Mouse (Mus musculus) limb, embryonic 15.5 days (tissue): Measurements from ENCODE around the gene Lrch4. TPM values are rescaled to one million over a fixed set of nuclear protein-coding genes. Genes with fewer than 3 reads are reported as not detected.
A peak's percentile ranks its signal among the peaks of the same experiment; 100 is the strongest.
"Not testable (repeated sequence)": the region's sequence is repeated elsewhere in the genome, so short reads cannot be mapped to it uniquely, and the experiment has no call there.

Experiments
- ATAC-seq: fragments of 200-750 bp; cut with Nextera tagmentation; 2 replicates; pipeline ENCODE4 v1.8.0; 2017; ENCODE audit warnings: low read depth, moderate TSS enrichment; ENCODE audit not compliant: insufficient number of reproducible peaks, low FRiP score, low TSS enrichment
- H3K27ac ChIP-seq: fragments of 300-500 bp; sonication (generic); 2 replicates; pipeline ENCODE4 v1.5.1; 2015; ENCODE audit warnings: moderate library complexity, mild to moderate bottlenecking, inconsistent platforms
- H3K27me3 ChIP-seq: fragments of 300-500 bp; sonication (generic); 2 replicates; pipeline ENCODE4 v1.6.1; 2015; ENCODE audit warnings: inconsistent platforms
- H3K36me3 ChIP-seq: fragments of 300-500 bp; sonication (generic); 2 replicates; pipeline ENCODE4 v1.6.1; 2015; ENCODE audit warnings: inconsistent platforms
- H3K4me1 ChIP-seq: fragments of 300-500 bp; sonication (generic); 2 replicates; pipeline ENCODE4 v1.6.1; 2015; ENCODE audit warnings: inconsistent platforms
- H3K4me2 ChIP-seq: fragments of 300-500 bp; sonication (generic); 2 replicates; pipeline ENCODE4 v1.6.1; 2015; ENCODE audit warnings: mild to moderate bottlenecking, inconsistent platforms
- H3K4me3 ChIP-seq: fragments of 300-500 bp; sonication (generic); 2 replicates; pipeline ENCODE4 v1.5.1; 2015; ENCODE audit warnings: mild to moderate bottlenecking, inconsistent platforms
- H3K9ac ChIP-seq: fragments of 300-500 bp; sonication (generic); 2 replicates; pipeline ENCODE4 v1.6.1; 2015; ENCODE audit warnings: inconsistent platforms
- H3K9me3 ChIP-seq: fragments of 300-500 bp; sonication (generic); 2 replicates; pipeline ENCODE4 v1.6.1; 2016; ENCODE audit warnings: inconsistent platforms
- WGBS: fragments of 180-500 bp; shearing (Covaris S2); methylation state at CpG from one replicate; pipeline ENCODE4 v1.1.7; 2015; 5-methylcytosine and 5-hydroxymethylcytosine counted together
- polyA plus RNA-seq: library from polyadenylated mRNA; unstranded; fragments of >200 nt; fragmentation: Nextera tagmentation; extraction: Ambion mirVana; gene quantifications from 2 replicates; pipeline ENCODE4 v1.2.1, GENCODE M21; 2015

Lrch4 gene
- polyA plus RNA-seq, 1 experiment from 2014 or later: 32.8 TPM

DNA sequence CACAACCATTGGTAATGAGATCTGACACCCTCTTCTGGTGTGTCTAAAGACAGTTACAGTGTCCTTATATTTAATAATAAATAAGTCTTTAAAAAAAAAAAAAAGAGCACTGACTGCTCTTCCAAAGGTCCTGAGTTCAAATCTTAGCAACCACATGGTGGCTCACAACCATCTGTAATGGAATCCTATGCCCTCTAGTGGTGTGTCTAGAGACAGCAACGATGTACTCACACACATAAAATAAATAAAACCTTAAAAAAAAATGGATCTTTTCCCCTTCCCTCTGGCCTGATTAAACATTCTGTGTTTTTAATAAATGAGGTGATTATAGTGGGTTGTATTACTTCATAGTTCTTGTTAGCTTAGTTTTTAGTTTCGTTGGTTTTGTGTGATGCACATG, 14.0 kb upstream of the Lrch4 start:
- WGBS: 89% methylated on average over 2 of the region's 2 CpGs
- H3K4me3 ChIP-seq, H3K9ac ChIP-seq, H3K27ac ChIP-seq, H3K4me2 ChIP-seq, H3K9me3 ChIP-seq, H3K36me3 ChIP-seq, H3K27me3 ChIP-seq, ATAC-seq: not testable (repeated sequence)
- peaks cover 38% of the 10 kb centered on the region for H3K4me1 ChIP-seq

DNA sequence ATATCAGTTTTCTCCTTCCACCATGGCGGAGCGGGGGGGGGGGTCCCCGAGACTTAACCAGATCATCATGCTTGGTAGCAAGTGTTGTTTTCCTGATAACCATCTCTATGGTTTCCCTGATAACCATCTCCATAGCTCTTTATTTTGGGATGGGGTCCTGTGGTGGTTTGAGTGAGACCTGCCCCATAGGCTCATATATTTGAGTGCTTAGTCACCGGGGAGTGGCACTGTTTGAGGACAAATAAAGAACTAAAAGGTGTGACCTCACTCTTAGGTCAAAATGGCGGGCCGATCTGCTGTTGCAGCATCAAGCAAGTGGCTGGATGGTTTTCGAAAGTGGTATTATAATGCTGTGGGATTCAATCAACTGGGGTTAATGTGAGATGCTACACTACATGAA, 13.6 kb upstream of the Lrch4 start:
- no peak overlapping the region for H3K4me3 ChIP-seq
- H3K9me3 ChIP-seq: no peaks in the 10 kb centered on the region
- H3K4me1 ChIP-seq: peaks cover 34% of the 10 kb centered on the region
- no peaks in the 10 kb centered on the region for H3K27me3 ChIP-seq
- no peak overlapping the region for H3K9ac ChIP-seq
- WGBS: 91% methylated on average over 7 of the region's 7 CpGs
- no peak overlapping the region for H3K4me2 ChIP-seq
- no peak overlapping the region for H3K27ac ChIP-seq
- ATAC-seq: no peak
- no peaks in the 10 kb centered on the region for H3K36me3 ChIP-seq

DNA sequence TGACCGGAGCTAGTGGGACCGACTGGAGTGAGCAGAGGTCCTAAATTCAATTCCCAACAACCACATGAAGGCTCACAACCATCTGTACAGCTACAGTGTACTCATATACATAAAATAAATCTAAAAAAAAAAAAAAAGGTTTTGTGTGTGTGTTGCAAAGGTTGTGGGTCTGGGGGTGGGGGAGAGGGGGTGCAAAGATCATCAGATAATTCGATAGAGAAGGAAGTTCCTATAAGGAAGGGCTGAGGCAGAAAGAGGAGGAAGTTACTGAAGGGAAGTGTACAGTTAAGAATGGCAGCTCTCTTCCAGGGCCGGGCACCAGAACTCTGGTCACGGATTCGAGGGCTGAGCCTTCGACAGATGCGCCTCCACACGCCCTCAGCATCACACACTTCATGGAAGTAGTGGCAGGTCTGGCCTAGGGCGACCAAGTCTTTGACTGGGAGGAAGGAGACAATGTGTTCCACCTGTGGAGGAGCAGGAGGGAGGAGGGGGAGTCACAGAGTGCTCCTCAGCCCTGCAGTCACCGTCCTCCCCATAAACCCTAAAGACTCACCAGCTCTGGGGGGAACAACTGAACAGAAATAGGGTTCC, 4.9 kb upstream of the Lrch4 start:
- Histone ChIP-seq H3K4me1 (peaks cover 10% of the 10 kb centered on the region), H3K36me3 (no peaks in the 10 kb centered on the region), H3K9ac (no peak overlapping the region), H3K4me2 (no peak overlapping the region), H3K9me3 (no peaks in the 10 kb centered on the region), H3K27me3 (no peaks in the 10 kb centered on the region), H3K27ac (no peak overlapping the region), H3K4me3 (no peak overlapping the region)
- WGBS: 82% methylated on average over 11 of the region's 11 CpGs
- ATAC-seq: no peak

DNA sequence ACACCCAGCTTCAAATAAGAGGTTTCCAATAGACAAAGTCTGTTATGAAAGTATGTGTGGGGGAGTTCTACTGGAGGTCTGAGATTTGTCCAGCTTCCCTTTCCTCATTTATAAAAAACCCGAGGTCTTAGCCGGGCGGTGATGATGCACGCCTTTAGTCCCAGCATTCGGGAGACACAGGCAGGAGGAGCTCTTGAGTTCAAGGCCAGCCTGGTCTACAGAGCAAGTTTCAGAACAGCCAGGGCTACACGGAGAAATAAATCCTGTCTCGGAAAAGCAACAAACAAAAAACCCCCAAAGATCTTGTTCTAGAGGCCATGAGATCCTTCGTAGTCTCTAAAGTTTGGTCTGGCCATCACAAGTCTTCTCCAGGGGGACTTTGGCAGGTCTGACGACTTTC, 930 bp upstream of the Lrch4 start:
- under 1% methylated on average over 9 of the region's 9 CpGs for WGBS
- no peak for ATAC-seq
- Histone ChIP-seq H3K9me3 (no peaks in the 10 kb centered on the region), H3K27me3 (no peaks in the 10 kb centered on the region), H3K9ac (peak overlapping the region; percentile 35), H3K36me3 (no peaks in the 10 kb centered on the region; the same call in 1 of the 2 replicates), H3K4me1 (peaks cover 44% of the 10 kb centered on the region), H3K4me2 (peak overlapping the region; percentile 52), H3K27ac (peak overlapping the region; percentile 84), H3K4me3 (peak overlapping the region; percentile 98)

DNA sequence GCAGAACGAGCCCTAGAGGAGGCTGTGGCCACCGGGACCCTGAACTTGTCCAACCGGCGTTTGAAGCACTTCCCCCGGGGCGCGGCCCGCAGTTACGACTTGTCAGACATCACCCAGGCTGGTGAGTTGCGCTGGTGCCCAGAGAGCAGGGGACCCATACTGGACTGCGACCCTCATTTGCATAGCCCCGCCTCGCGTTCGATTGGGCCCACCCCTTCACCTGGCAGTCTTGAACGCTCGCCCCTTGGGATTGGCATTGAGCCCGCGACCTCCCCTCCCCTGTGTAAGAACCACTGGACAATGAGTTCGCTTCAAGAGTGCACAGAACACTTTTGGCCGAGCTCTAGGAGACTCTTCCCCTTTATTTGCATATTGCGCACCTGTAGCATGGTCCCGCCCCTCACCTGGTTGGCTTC, 393 bp downstream of the Lrch4 start:
- peaks cover 10% of the 10 kb centered on the region for H3K36me3 ChIP-seq
- no peaks in the 10 kb centered on the region for H3K27me3 ChIP-seq
- peak overlapping the region; percentile 88 for H3K4me2 ChIP-seq
- peaks cover 49% of the 10 kb centered on the region for H3K4me1 ChIP-seq
- WGBS: 0% methylated on average over 23 of the region's 23 CpGs
- peak overlapping the region; percentile 79 for H3K9ac ChIP-seq
- H3K27ac ChIP-seq: peak overlapping the region; percentile 91
- no peak for ATAC-seq
- no peaks in the 10 kb centered on the region for H3K9me3 ChIP-seq
- peak overlapping the region; percentile 98 for H3K4me3 ChIP-seq

DNA sequence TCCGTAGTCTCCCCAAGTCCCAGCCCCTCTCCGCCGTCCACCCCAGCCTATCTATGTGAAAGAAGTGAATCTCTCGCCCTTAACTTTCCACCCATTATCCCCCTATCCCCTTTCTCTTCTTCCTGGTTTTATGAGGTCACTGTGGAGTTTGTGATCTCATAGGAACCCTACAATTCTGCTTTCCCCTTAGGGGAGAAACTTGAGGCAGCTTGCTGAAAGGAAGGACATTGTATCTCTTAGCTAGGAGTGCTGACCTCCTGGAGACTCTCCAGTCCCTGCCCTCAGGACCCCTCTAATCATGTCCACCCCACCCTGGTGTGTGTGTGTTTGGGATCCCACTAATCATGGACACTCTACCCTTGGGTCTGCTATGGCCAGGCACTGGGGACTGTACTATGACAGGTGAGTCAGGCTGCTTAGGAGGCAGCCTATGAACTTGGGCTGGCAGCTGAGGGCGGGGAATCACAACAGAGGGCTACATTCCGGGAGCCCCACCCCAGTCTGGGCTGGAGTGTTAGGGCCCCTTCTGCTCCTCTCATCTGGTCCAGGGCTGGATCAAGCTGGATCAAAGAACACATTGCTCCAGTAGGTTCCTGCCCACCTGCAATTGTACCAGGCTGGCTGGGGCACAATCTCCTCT, 1.1 kb downstream of the Lrch4 start:
- Histone ChIP-seq H3K27ac (peak overlapping the region; percentile 91), H3K4me2 (peak overlapping the region; percentile 88), H3K36me3 (peaks cover 11% of the 10 kb centered on the region), H3K4me3 (peak overlapping the region; percentile 98), H3K9ac (peak overlapping the region; percentile 79; the same call in 1 of the 2 replicates), H3K4me1 (peaks cover 44% of the 10 kb centered on the region), H3K9me3 (no peaks in the 10 kb centered on the region), H3K27me3 (no peaks in the 10 kb centered on the region)
- WGBS: 14% methylated on average over 6 of the region's 6 CpGs
- no peak for ATAC-seq

DNA sequence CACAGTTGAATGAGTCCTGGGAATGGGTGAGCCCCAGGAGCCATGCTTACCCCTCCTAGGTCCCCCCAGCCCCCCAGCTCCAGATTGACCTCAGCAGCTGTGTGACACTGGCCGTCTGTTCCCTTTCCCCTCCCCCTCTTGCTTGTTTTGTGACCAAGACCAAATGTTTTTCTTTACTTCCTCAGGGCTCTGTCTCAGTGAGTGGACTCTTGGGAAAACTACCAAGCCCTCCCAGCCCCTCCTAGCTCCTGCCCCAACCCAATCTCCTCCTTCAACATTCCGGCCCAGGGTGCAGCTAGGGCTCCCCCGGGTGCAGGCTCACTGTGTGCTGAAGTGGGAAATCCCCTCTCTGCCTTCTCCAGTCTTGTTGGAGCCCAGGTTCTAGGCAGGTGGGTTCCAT, 1.7 kb downstream of the Lrch4 start:
- H3K36me3 ChIP-seq: peaks cover 16% of the 10 kb centered on the region
- peak overlapping the region; percentile 98 for H3K4me3 ChIP-seq
- ATAC-seq: no peak
- H3K9me3 ChIP-seq: no peaks in the 10 kb centered on the region
- H3K4me2 ChIP-seq: peak overlapping the region; percentile 88
- no peaks in the 10 kb centered on the region for H3K27me3 ChIP-seq
- 0 out of 2 replicates have a peak overlapping the region, but pooled peaks have one; percentile 79 for H3K9ac ChIP-seq
- 17% methylated on average over 3 of the region's 3 CpGs for WGBS
- peaks cover 44% of the 10 kb centered on the region for H3K4me1 ChIP-seq
- peak overlapping the region; percentile 91 for H3K27ac ChIP-seq

DNA sequence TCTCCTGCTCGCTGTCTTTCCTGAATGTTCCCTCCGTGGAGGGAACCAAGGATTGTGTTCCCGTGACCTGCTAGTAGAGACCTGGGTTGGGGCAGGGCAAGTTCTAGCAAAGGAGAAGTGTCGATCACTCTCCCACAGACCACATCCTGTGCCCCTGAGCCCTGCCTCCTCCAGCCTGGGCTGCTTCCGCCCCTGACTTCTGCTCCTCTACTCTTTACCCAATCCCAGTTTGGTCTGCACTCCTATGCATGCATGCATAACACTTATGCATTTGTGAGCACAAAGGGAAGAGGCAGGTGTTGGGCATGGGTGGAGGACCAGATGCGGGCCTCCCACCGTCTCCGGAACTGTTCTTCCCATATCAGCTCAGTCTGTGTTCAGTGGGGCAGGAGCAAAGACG, 2.2 kb downstream of the Lrch4 start:
- peak overlapping the region; percentile 88; the same call in 1 of the 2 replicates for H3K4me2 ChIP-seq
- H3K27me3 ChIP-seq: no peaks in the 10 kb centered on the region
- WGBS: 61% methylated on average over 9 of the region's 9 CpGs
- H3K27ac ChIP-seq: peak overlapping the region; percentile 91
- peaks cover 21% of the 10 kb centered on the region for H3K36me3 ChIP-seq
- no peak overlapping the region; the same call in 1 of the 2 replicates for H3K4me3 ChIP-seq
- H3K9me3 ChIP-seq: no peaks in the 10 kb centered on the region
- H3K9ac ChIP-seq: no peak overlapping the region
- ATAC-seq: no peak
- H3K4me1 ChIP-seq: peaks cover 44% of the 10 kb centered on the region

DNA sequence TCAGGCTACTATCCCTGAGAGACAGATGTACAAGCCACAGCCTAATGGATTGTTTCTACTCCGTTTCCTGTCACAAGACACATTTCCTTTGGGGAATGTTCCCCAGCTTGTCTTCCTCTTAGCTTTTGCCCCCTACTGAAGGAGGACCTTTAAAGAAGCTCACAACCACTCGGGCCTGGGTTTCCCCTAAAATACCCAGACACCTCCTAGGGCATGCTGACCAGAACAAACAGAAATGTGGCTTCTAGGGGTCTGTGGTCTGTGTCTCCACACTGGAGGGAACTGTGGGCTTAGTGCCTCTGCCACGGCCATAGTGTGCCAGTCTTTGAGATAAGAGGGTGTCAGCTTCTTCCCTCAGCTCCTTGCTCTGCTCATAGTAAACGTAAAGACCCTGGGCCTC, 2.7 kb downstream of the Lrch4 start:
- no peak overlapping the region; the same call in 1 of the 2 replicates for H3K4me3 ChIP-seq
- H3K9ac ChIP-seq: no peak overlapping the region
- peaks cover 25% of the 10 kb centered on the region for H3K36me3 ChIP-seq
- peaks cover 44% of the 10 kb centered on the region for H3K4me1 ChIP-seq
- H3K27ac ChIP-seq: peak overlapping the region; percentile 43; the same call in 1 of the 2 replicates
- H3K4me2 ChIP-seq: no peak overlapping the region
- 65% methylated on average over 4 of the region's 4 CpGs for WGBS
- no peaks in the 10 kb centered on the region for H3K9me3 ChIP-seq
- no peaks in the 10 kb centered on the region for H3K27me3 ChIP-seq
- no peak for ATAC-seq

DNA sequence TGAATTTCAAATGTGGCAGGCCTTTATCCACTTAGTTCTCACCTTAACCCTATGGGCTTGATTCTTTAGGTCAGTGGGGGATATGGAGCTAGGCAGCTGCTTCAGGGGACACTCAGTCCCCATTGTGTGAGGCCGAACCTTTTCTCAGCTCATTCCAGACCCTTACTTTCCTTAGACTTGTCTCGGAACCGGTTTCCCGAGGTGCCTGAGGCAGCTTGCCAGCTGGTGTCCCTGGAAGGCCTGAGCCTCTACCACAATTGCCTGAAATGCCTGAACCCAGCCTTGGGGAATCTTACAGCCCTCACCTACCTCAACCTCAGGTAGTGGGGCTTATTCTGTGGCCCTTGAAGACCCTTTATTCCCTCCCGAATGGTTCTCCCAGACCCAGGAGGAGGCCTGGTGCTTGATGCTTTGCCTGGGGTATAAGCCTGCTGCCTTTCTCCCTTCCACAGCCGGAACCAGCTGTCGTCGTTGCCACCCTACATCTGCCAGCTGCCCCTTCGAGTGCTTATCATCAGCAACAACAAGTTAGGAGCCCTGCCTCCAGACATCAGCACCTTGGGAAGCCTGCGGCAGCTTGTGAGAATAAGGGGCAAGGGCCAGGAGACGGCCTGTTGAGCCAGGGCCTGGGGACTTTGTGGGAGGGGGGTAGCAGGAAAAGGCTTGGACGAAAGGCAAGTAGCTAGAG, 4.6 kb downstream of the Lrch4 start:
- H3K4me1 ChIP-seq: peaks cover 38% of the 10 kb centered on the region
- H3K4me2 ChIP-seq: no peak overlapping the region
- H3K9ac ChIP-seq: no peak overlapping the region
- no peaks in the 10 kb centered on the region for H3K9me3 ChIP-seq
- 67% methylated on average over 12 of the region's 12 CpGs for WGBS
- ATAC-seq: no peak
- H3K27ac ChIP-seq: 0 out of 2 replicates have a peak overlapping the region, but pooled peaks have one; percentile 3
- no peaks in the 10 kb centered on the region for H3K27me3 ChIP-seq
- no peak overlapping the region for H3K4me3 ChIP-seq
- peaks cover 45% of the 10 kb centered on the region for H3K36me3 ChIP-seq

DNA sequence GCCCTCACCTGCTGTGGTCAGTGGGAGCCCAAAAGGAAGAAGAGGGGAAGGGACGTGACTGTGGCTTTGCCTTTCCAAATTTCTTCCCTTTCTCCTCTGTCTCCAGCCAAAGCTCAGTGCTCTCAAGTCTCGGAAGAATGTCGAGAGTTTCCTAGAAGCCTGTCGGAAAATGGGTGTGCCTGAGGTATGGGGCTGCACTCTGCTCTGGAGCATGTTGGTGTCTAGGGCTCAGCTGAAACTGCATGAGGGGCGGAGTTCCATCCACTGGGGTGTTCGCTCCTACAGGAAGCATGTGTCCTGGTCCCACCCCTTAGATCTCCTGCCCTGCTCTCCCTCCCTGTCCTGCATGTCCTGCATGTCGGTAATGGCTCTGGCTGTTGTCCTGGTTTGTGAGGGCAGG, 10.6 kb downstream of the Lrch4 start:
- H3K9me3 ChIP-seq: no peaks in the 10 kb centered on the region
- ATAC-seq: no peak
- H3K27ac ChIP-seq: no peak overlapping the region
- H3K36me3 ChIP-seq: peaks cover 78% of the 10 kb centered on the region
- no peak overlapping the region for H3K9ac ChIP-seq
- no peak overlapping the region for H3K4me3 ChIP-seq
- H3K4me1 ChIP-seq: peaks cover 9% of the 10 kb centered on the region
- 75% methylated on average over 7 of the region's 7 CpGs for WGBS
- no peak overlapping the region for H3K4me2 ChIP-seq
- peaks cover 15% of the 10 kb centered on the region for H3K27me3 ChIP-seq

DNA sequence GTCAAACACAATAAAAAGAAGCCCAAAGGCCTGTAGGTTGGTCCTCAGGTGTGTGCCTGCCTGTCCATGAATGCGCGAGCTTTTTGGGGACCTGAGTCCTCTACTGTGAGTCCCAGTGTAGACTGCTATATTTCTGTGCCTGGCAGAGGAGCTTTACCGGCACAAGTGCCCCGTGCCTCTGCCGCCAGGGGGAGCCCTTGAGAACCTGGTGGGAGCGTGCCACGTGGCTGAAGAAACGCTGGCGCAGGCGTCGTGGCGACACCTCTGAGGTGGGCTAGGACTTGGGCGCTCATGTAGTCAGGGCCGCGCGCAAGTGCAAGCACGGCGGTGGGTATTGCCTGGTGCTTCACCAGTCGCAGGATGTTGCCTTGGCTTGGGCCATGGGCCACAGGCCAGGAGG, 12.1 kb downstream of the Lrch4 start, which contains the start of gene Sap25:
Gene Sap25, plus strand, starts transcription at position 281 of the 400 bp plus-strand sequence.
- Histone ChIP-seq H3K4me3 (no peak within 1 kb of the TSS), H3K9me3 (no peaks in the 10 kb centered on the region), H3K27me3 (peaks cover 31% of the 10 kb centered on the region), H3K4me2 (no peak within 1 kb of the TSS), H3K36me3 (peaks cover 68% of the 10 kb centered on the region), H3K4me1 (peaks cover 21% of the 10 kb centered on the region), H3K27ac (no peak within 1 kb of the TSS), H3K9ac (no peak within 1 kb of the TSS)
- whole genome bisulfite sequencing: 88% methylated on average over 19 of the region's 19 CpGs
- no peak for ATAC-seq
